Mouse (Mus musculus): Measurements from ENCODE around the gene Ddx17. TPM values are rescaled to one million over a fixed set of nuclear protein-coding genes. Genes with fewer than 3 reads are reported as not detected.
A peak's percentile ranks its signal among the peaks of the same experiment; 100 is the strongest.

Ddx17 gene
- polyA plus RNA-seq, 1 experiment from 2014 or later = 50.1 TPM

DNA sequence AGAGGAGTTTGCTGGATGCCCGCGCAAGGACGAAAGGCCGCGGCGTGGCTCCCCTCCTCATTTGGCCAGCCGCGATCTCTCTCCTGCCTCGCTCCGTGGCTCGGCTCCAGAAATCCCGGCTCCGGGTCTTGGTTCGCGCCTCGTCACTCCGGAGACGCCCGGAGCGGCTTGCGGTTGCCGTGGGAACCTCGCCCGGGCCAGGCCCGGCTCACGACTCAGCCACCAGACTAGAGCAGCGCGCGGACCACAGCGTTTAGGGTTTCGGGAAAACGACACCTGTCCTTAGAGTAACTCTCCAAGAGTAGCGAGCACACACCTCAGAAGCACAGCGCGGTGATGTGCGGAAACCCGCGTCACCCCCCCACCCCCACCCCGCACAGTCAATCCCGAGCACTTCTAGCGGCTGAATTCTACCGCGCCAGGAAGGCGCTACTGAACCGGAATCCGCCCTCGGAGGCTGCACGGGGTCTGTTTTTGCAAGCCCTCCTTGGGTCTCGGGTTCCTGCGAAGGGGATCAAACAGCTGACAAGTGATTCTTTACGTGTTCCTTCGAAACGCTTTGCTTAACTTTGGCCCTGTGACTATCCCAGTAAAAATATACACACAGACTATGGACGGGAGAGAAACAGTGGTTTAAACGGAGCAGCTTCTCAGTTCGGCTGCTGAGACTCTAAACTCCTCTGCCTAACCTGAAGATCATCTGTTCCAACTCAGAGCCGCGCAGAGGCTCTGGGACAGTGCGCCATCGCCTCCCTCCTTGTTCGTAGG is 34.8 kb downstream of the Ddx17 start:
- H3K4me3 ChIP-seq = peak overlapping the region; percentile 54
- H3K27ac ChIP-seq = peak overlapping the region; percentile 43; the same call in 1 of the 2 replicates
- peaks cover 100% of the 10 kb centered on the region for H3K27me3 ChIP-seq (ENCODE audit: insufficient read depth, poor library complexity, severe bottlenecking)
- peak; percentile 90 for DNase-seq (ENCODE audit: low spot score)
- WGBS = under 1% methylated on average over 61 of the region's 61 CpGs
- H3K4me1 ChIP-seq (replicated peaks) = peaks cover 45% of the 10 kb centered on the region
- H3K36me3 ChIP-seq = no peaks in the 10 kb centered on the region
- no peaks in the 10 kb centered on the region for H3K9me3 ChIP-seq

- Histone ChIP-seq H3K4me3 (no peak overlapping the region), H3K9me3 (no peaks in the 10 kb centered on the region), H3K4me1 (replicated peaks) (peaks cover 46% of the 10 kb centered on the region), H3K36me3 (no peaks in the 10 kb centered on the region), H3K27ac (no peak overlapping the region), H3K27me3 (ENCODE audit: insufficient read depth, poor library complexity, severe bottlenecking) (peaks cover 100% of the 10 kb centered on the region)
- DNase-seq (ENCODE audit: low spot score) = no peak
- 77% methylated on average over 7 of the region's 7 CpGs for WGBS
These were observed 36.1 kb downstream of the Ddx17 start for GRCm38 (mm10) chr15:79510425-79510824.

GRCm38 (mm10) chr15:79509998-79510397 is 36.5 kb downstream of the Ddx17 start:
- Histone ChIP-seq H3K27ac (no peak overlapping the region), H3K36me3 (no peaks in the 10 kb centered on the region), H3K4me1 (replicated peaks) (peaks cover 51% of the 10 kb centered on the region), H3K27me3 (ENCODE audit: insufficient read depth, poor library complexity, severe bottlenecking) (peaks cover 100% of the 10 kb centered on the region), H3K9me3 (no peaks in the 10 kb centered on the region), H3K4me3 (no peak overlapping the region)
- no peak for DNase-seq (ENCODE audit: low spot score)
- WGBS = 38% methylated on average over 6 of the region's 6 CpGs

DNA sequence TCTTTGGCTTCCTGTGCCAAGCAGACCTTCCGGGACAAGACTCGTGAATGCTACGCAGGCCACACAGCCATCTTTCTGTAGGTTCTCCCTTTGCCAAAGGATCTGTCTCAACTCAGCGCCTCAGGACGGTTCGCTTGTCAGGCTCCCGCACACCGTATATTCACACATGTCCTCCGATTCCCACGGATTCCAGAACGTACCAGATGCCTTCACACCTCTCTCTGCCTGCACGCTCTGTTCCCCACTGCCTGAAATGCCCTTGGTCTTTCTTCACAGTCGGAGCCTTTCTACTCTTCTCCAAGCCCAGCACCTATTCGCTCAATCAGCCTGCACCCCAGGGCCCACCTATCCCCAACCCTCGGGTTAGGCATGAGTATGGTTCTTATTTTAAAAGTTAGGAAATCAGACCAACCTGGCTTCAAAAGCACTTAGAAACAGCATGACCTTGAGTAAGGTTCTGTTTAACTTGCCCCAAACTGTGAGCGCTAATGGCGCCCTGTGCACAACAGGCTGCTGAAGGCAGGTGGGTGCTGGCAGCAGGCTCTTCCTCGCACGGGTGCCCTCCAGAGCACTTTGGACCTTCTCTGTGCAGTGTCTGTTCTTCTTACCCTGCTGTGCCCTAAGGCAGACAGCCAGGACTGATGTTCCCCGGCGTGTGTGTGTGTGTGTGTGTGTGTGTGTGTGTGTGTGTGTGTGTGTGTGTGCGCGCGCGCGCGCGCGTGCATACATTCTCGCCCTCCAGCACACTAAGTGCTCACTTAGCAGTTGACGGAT is 39.3 kb downstream of the Ddx17 start:
- WGBS = 55% methylated on average over 31 of the region's 31 CpGs

DNA sequence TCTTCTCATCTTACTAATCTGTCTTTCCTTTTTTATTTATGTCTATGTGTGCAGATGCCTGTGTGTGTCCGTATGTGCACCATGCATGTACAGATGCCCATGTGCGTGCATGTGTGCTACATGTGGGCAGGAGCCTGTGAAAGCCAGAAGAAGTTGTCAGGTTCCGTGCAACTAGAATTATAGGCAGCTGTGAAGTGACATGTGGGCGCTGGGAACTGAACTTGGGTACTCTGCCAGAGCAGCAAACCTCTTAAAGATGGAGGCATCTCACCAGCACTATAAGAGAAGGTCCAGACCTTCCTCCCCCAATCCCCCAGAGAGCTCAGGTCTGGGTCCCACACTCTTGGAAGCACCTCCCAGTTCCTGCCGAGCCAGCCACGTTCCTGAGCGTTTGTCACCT is 40.1 kb downstream of the Ddx17 start:
- Histone ChIP-seq H3K27me3 (ENCODE audit: insufficient read depth, poor library complexity, severe bottlenecking) (peaks cover 100% of the 10 kb centered on the region), H3K36me3 (no peaks in the 10 kb centered on the region), H3K4me1 (replicated peaks) (peaks cover 49% of the 10 kb centered on the region), H3K9me3 (no peaks in the 10 kb centered on the region), H3K27ac (no peak overlapping the region), H3K4me3 (peak overlapping the region; percentile 72; the same call in 1 of the 2 replicates)
- 36% methylated on average over 7 of the region's 7 CpGs for WGBS
- no peak for DNase-seq (ENCODE audit: low spot score)

More for the DNA sequence above, 39.3 kb downstream of the Ddx17 start:
- Histone ChIP-seq H3K9me3 (no peaks in the 10 kb centered on the region), H3K4me1 (replicated peaks) (peaks cover 57% of the 10 kb centered on the region), H3K36me3 (no peaks in the 10 kb centered on the region), H3K4me3 (no peak overlapping the region), H3K27me3 (ENCODE audit: insufficient read depth, poor library complexity, severe bottlenecking) (peaks cover 100% of the 10 kb centered on the region), H3K27ac (no peak overlapping the region)
- no peak for DNase-seq (ENCODE audit: low spot score)

- H3K4me1 ChIP-seq (replicated peaks) = peaks cover 43% of the 10 kb centered on the region
- peak overlapping the region; percentile 76 for H3K27ac ChIP-seq
- 1% methylated on average over 59 of the region's 71 CpGs for WGBS
- peak overlapping the region; percentile 72 for H3K4me3 ChIP-seq
- H3K9me3 ChIP-seq = no peaks in the 10 kb centered on the region
- peaks cover 100% of the 10 kb centered on the region for H3K27me3 ChIP-seq (ENCODE audit: insufficient read depth, poor library complexity, severe bottlenecking)
- DNase-seq (ENCODE audit: low spot score) = peak; percentile 79
- H3K36me3 ChIP-seq = no peaks in the 10 kb centered on the region
These were observed 40.8 kb downstream of the Ddx17 start for GRCm38 (mm10) chr15:79505616-79506283.

DNA sequence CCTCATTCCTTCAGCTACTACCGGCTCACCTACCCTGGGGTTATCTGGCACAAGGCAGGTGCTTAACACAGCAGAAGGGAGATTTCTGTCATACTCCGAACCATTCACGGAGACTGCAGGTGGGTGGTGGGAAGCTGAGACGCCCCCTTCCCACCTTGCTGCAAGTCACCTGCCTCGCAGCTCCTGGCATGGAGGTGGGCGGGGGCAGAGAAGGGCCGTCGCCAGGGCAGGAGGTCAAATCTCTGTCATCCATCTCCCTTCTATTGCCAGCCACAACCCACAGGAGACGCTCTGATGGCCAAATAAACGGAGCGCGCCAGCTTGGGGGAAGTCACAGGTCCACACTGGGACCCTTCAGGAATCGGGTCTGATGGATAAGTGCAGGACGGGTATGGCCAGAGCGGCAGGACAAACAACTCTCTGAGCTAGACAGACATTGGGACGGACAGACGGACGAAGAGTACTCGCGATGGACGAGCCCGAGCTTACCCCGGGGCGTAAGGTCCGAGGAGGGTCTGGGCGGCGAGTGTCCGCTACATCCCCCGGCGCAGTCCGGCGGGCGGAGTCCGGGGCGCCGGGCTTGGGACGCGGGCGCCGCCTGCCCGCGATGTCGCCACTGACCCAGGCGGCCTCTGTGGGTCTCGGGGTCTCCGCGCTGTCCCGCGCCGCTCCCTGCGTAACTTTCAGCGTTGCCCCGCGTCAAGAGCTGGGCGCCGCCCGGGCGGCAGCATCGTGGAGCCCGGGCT is 41.7 kb downstream of the Ddx17 start, which contains the start of gene Kcnj4:
Gene Kcnj4 (minus strand): TSS at position 535 of the 746 bp plus-strand sequence.
- Histone ChIP-seq H3K36me3 (no peaks in the 10 kb centered on the region), H3K27me3 (ENCODE audit: insufficient read depth, poor library complexity, severe bottlenecking) (peaks cover 100% of the 10 kb centered on the region), H3K4me1 (replicated peaks) (peaks cover 38% of the 10 kb centered on the region), H3K27ac (peak within 1 kb of the TSS; percentile 76), H3K9me3 (no peaks in the 10 kb centered on the region), H3K4me3 (peak within 1 kb of the TSS; percentile 72)
- DNase-seq (ENCODE audit: low spot score) = peak; percentile 48
- WGBS = under 1% methylated on average over 60 of the region's 60 CpGs

- 75% methylated on average over 5 of the region's 5 CpGs for WGBS
These were observed 43.1 kb downstream of the Ddx17 start for GRCm38 (mm10) chr15:79503438-79503837.

DNA sequence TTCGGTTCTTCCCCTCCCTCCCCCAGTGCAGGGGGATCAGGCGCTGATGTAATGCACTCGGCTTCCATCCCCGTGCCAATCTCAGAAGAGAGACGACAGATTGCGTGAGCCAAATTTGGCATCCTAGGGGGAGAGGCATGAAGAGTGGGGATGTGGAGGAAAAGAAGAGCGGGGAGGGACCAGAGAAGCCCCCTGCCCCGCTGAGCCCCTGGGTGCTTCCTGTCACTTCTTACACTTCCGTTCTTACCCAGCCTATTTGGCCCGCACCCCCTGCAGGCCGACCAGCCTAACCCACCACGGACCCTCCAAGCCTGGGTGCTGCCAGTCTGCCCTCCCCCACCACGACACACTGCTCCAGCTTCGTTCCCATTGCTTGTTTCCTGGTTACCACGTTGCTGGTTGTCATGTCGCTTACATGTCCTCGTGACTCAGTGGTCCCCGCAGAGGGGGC is 43.6 kb downstream of the Ddx17 start:
- Histone ChIP-seq H3K36me3 (no peaks in the 10 kb centered on the region), H3K27me3 (ENCODE audit: insufficient read depth, poor library complexity, severe bottlenecking) (peaks cover 100% of the 10 kb centered on the region), H3K9me3 (no peaks in the 10 kb centered on the region), H3K27ac (no peak overlapping the region), H3K4me3 (no peak overlapping the region), H3K4me1 (replicated peaks) (peaks cover 43% of the 10 kb centered on the region)
- 19% methylated on average over 18 of the region's 18 CpGs for WGBS
- DNase-seq (ENCODE audit: low spot score) = no peak

More at GRCm38 (mm10) chr15:79503438-79503837, 43.1 kb downstream of the Ddx17 start:
- Histone ChIP-seq H3K4me3 (no peak overlapping the region), H3K9me3 (no peaks in the 10 kb centered on the region), H3K4me1 (replicated peaks) (peaks cover 43% of the 10 kb centered on the region), H3K36me3 (no peaks in the 10 kb centered on the region), H3K27me3 (ENCODE audit: insufficient read depth, poor library complexity, severe bottlenecking) (peaks cover 100% of the 10 kb centered on the region), H3K27ac (no peak overlapping the region)
- no peak for DNase-seq (ENCODE audit: low spot score)

GRCm38 (mm10) chr15:79500110-79500509 is 46.4 kb downstream of the Ddx17 start:
- 79% methylated on average over 17 of the region's 17 CpGs for WGBS
- peaks cover 76% of the 10 kb centered on the region for H3K27me3 ChIP-seq (ENCODE audit: insufficient read depth, poor library complexity, severe bottlenecking)
- no peaks in the 10 kb centered on the region for H3K9me3 ChIP-seq

DNA sequence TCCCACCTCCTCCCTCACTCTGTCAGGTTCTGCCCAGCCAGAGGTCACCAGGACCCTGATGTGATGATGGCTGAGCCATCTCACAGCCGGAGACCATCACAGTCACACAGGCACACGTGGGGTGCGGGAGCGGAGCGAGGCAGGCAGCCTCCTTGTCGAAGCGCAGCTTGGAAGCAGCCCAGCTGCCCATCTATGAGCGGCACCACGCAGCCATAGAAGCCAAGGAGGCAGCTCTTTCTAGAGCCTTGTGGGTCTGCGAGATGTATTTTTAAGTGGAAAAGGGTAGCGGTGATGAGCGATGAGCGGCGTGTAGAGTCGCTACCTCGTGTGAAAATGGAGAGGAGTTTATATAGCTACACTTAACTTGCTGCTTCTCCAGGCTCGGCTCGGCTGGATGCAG is 53.0 kb downstream of the Ddx17 start:
- WGBS = 58% methylated on average over 18 of the region's 18 CpGs
- H3K4me3 ChIP-seq = no peak overlapping the region
- no peak overlapping the region for H3K27ac ChIP-seq
- peaks cover 53% of the 10 kb centered on the region for H3K27me3 ChIP-seq (ENCODE audit: insufficient read depth, poor library complexity, severe bottlenecking)
- no peak for DNase-seq (ENCODE audit: low spot score)
- no peaks in the 10 kb centered on the region for H3K36me3 ChIP-seq
- peaks cover 9% of the 10 kb centered on the region for H3K4me1 ChIP-seq (replicated peaks)
- no peaks in the 10 kb centered on the region for H3K9me3 ChIP-seq

More at GRCm38 (mm10) chr15:79500110-79500509, 46.4 kb downstream of the Ddx17 start:
- Histone ChIP-seq H3K4me1 (replicated peaks) (peaks cover 24% of the 10 kb centered on the region), H3K36me3 (no peaks in the 10 kb centered on the region), H3K27ac (no peak overlapping the region), H3K4me3 (no peak overlapping the region)
- no peak for DNase-seq (ENCODE audit: low spot score)

GRCm38 (mm10) chr15:79489463-79489862 is 57.1 kb downstream of the Ddx17 start:
- Histone ChIP-seq H3K27me3 (ENCODE audit: insufficient read depth, poor library complexity, severe bottlenecking) (peaks cover 42% of the 10 kb centered on the region), H3K27ac (0 out of 2 replicates have a peak overlapping the region, but pooled peaks have one; percentile 17), H3K4me3 (no peak overlapping the region), H3K9me3 (no peaks in the 10 kb centered on the region), H3K4me1 (replicated peaks) (peaks cover 9% of the 10 kb centered on the region), H3K36me3 (no peaks in the 10 kb centered on the region)
- 78% methylated on average over 11 of the region's 11 CpGs for WGBS
- no peak for DNase-seq (ENCODE audit: low spot score)

All from hindbrain, embryonic 10.5 days (tissue).